22 mouse cellular contexts compared by ENCODE assay signal in genomic region chr2:167365063-167365462, GRCm38 (mm10). TPM values are rescaled to one million over a fixed set of nuclear protein-coding genes. Genes with fewer than 3 reads are reported as not detected.
DNase-seq lines count a peak whose midpoint lies in the region; ATAC-seq and TF ChIP-seq lines count a peak whose summit lies in the region.
"Had no signal": no experiment of that assay in that cellular context is flagged by ENCODE, and none has a peak within 500 bp of the region (broad histone marks: within the 10 kb centered on the region; RNA-seq: fewer than 3 reads in every experiment).

No protein-coding gene starts in this region.

- peak; percentile 45 for TF ChIP-seq CTCF in intestine, postnatal 0 days (IDR thresholded peaks at IDR 0.05; ENCODE audit: low read depth)
- 0 out of 2 replicates have a peak, but pooled peaks have one; percentile 20 for TF ChIP-seq CTCF in lung, postnatal 0 days (IDR thresholded peaks at IDR 0.05)
- peak; percentile 1 for TF ChIP-seq CTCF in ES-Bruce4 (IDR thresholded peaks at IDR 0.05; ENCODE audit: low read depth, low read length)

- no peaks in the 10 kb centered on the region for H3K9me3 ChIP-seq in intestine, postnatal 0 days (ENCODE audit: control insufficient read depth)
- no peaks in the 10 kb centered on the region for H3K9me3 ChIP-seq in intestine, embryonic 15.5 days
- H3K9me3 ChIP-seq in lung, postnatal 0 days (ENCODE audit: low read length) = no peaks in the 10 kb centered on the region
- H3K9me3 ChIP-seq in ES-Bruce4 (replicated peaks; ENCODE audit: control insufficient read depth, insufficient read depth, low read length, poor library complexity, severe bottlenecking) = no peaks in the 10 kb centered on the region
- H3K9me3 ChIP-seq: embryonic facial prominence, embryonic 12.5 days; forebrain, embryonic 13.5 days; hindbrain, embryonic 15.5 days had no signal

- H3K4me2 ChIP-seq in intestine, postnatal 0 days (replicated peaks; ENCODE audit: low read depth) = no peak overlapping the region
- no peak overlapping the region for H3K4me2 ChIP-seq in intestine, embryonic 15.5 days (replicated peaks)
- H3K4me2 ChIP-seq in lung, postnatal 0 days (replicated peaks; ENCODE audit: low read depth, low read length) = no peak overlapping the region
- H3K4me2 ChIP-seq: embryonic facial prominence, embryonic 12.5 days; forebrain, embryonic 13.5 days; hindbrain, embryonic 15.5 days; limb, embryonic 13.5 days; neural tube, embryonic 12.5 days had no signal

- H3K4me1 ChIP-seq in intestine, postnatal 0 days (replicated peaks; ENCODE audit: control insufficient read depth, insufficient read depth, low read length) = no peaks in the 10 kb centered on the region
- no peaks in the 10 kb centered on the region for H3K4me1 ChIP-seq in intestine, embryonic 15.5 days (replicated peaks)
- no peaks in the 10 kb centered on the region for H3K4me1 ChIP-seq in lung, postnatal 0 days (ENCODE audit: insufficient read depth, low read depth, low read length)
- H3K4me1 ChIP-seq in ES-Bruce4 (ENCODE audit: control insufficient read depth, insufficient read depth, low read length) = no peaks in the 10 kb centered on the region
- H3K4me1 ChIP-seq: embryonic facial prominence, embryonic 12.5 days; forebrain, embryonic 13.5 days; hindbrain, embryonic 15.5 days; midbrain, embryonic 10.5 days; neural tube, embryonic 12.5 days had no signal

- no peak overlapping the region for H3K9ac ChIP-seq in intestine, postnatal 0 days (ENCODE audit: low read depth, low read length)
- H3K9ac ChIP-seq in intestine, embryonic 15.5 days = no peak overlapping the region
- H3K9ac ChIP-seq in lung, postnatal 0 days (replicated peaks; ENCODE audit: low read depth) = no peak overlapping the region
- H3K9ac ChIP-seq in ES-Bruce4 (ENCODE audit: low read depth, poor library complexity, severe bottlenecking) = no peak overlapping the region
- H3K9ac ChIP-seq: embryonic facial prominence, embryonic 12.5 days; forebrain, embryonic 13.5 days; hindbrain, embryonic 15.5 days; limb, embryonic 13.5 days; neural tube, embryonic 12.5 days had no signal

- DNase-seq in lung, postnatal 0 days (ENCODE audit: low spot score) = no peak
- no peak for DNase-seq in lung, postnatal 36 days
- DNase-seq in naive thymus-derived CD4-positive, alpha-beta T cell, adult 2 months (ENCODE audit: low read depth) = peak; percentile 37
- DNase-seq in right cerebral cortex, postnatal 14 days = no peak
- DNase-seq: cerebellum, adult 9-11 months; gastrocnemius, postnatal 10 days; heart, adult 2 months; heart, postnatal 4 days; kidney, adult 8-10 months; lung, postnatal 4 days; right cerebral cortex, adult 18-20 months; thymus, adult 18-20 months had no signal

- no peak overlapping the region for H3K4me3 ChIP-seq in intestine, postnatal 0 days (ENCODE audit: low read depth, low read length)
- H3K4me3 ChIP-seq in intestine, embryonic 15.5 days (replicated peaks) = no peak overlapping the region
- no peak overlapping the region for H3K4me3 ChIP-seq in lung, postnatal 0 days (ENCODE audit: low read depth, low read length)
- H3K4me3 ChIP-seq in ES-Bruce4 (ENCODE audit: low read depth, low read length) = no peak overlapping the region
- H3K4me3 ChIP-seq: embryonic facial prominence, embryonic 12.5 days; erythroblast, embryonic 14.5 days; forebrain, embryonic 13.5 days; heart, adult 2 months; hindbrain, embryonic 15.5 days; limb, embryonic 13.5 days; midbrain, embryonic 10.5 days; neural tube, embryonic 12.5 days had no signal

- WGBS in intestine, postnatal 0 days = 100% methylated on average over 2 of the region's 2 CpGs
- WGBS in intestine, embryonic 15.5 days = 100% methylated on average over 2 of the region's 2 CpGs
- WGBS in lung, postnatal 0 days = 92% methylated on average over 2 of the region's 2 CpGs

- no peaks in the 10 kb centered on the region for H3K27me3 ChIP-seq in intestine, postnatal 0 days (replicated peaks; ENCODE audit: control insufficient read depth, insufficient read depth, low read length)
- H3K27me3 ChIP-seq in intestine, embryonic 15.5 days (replicated peaks) = no peaks in the 10 kb centered on the region
- H3K27me3 ChIP-seq in lung, postnatal 0 days (replicated peaks; ENCODE audit: insufficient read depth, low read length) = no peaks in the 10 kb centered on the region
- no peaks in the 10 kb centered on the region for H3K27me3 ChIP-seq in ES-Bruce4 (ENCODE audit: control insufficient read depth, insufficient read depth, low read length, poor library complexity, severe bottlenecking)
- H3K27me3 ChIP-seq: embryonic facial prominence, embryonic 12.5 days; forebrain, embryonic 13.5 days; hindbrain, embryonic 15.5 days; limb, embryonic 13.5 days; neural tube, embryonic 12.5 days had no signal

- H3K36me3 ChIP-seq in intestine, postnatal 0 days (ENCODE audit: control insufficient read depth, insufficient read depth) = no peaks in the 10 kb centered on the region
- no peaks in the 10 kb centered on the region for H3K36me3 ChIP-seq in intestine, embryonic 15.5 days
- H3K36me3 ChIP-seq in lung, postnatal 0 days (ENCODE audit: insufficient read depth, low read length) = no peaks in the 10 kb centered on the region
- H3K36me3 ChIP-seq in ES-Bruce4 (ENCODE audit: control insufficient read depth, insufficient read depth, low read length, poor library complexity, severe bottlenecking) = no peaks in the 10 kb centered on the region
- H3K36me3 ChIP-seq: embryonic facial prominence, embryonic 12.5 days; hindbrain, embryonic 15.5 days; limb, embryonic 13.5 days; midbrain, embryonic 10.5 days; neural tube, embryonic 12.5 days had no signal

- no peak overlapping the region for H3K27ac ChIP-seq in intestine, postnatal 0 days (ENCODE audit: low read depth, low read length)
- no peak overlapping the region for H3K27ac ChIP-seq in intestine, embryonic 15.5 days
- H3K27ac ChIP-seq in lung, postnatal 0 days (ENCODE audit: low read length) = no peak overlapping the region
- no peak overlapping the region for H3K27ac ChIP-seq in ES-Bruce4 (ENCODE audit: insufficient read depth, low read length)
- H3K27ac ChIP-seq: embryonic facial prominence, embryonic 12.5 days; forebrain, embryonic 13.5 days; heart, adult 2 months; hindbrain, embryonic 15.5 days; limb, embryonic 13.5 days; midbrain, embryonic 10.5 days; neural tube, embryonic 12.5 days had no signal

- TF ChIP-seq POLR2A in ES-Bruce4 (IDR thresholded peaks at IDR 0.05; ENCODE audit: insufficient read depth, low read length) = no peak

- TF ChIP-seq EP300 in lung, postnatal 0 days (IDR thresholded peaks at IDR 0.05) = no peak
- no peak for TF ChIP-seq EP300 in ES-Bruce4 (IDR thresholded peaks at IDR 0.05; ENCODE audit: insufficient read depth, low read depth, low read length)

- ATAC-seq in intestine, postnatal 0 days = no peak
- ATAC-seq in intestine, embryonic 15.5 days = no peak
- ATAC-seq in lung, postnatal 0 days = no peak
- ATAC-seq: forebrain, embryonic 13.5 days had no signal

RNA-seq across cellular contexts. Expression of gene B4galt5, which starts 16.1 kb away (rescaled TPM):
- polyA plus RNA-seq in intestine, postnatal 0 days (2015; fragmentation: Nextera tagmentation; extraction: Ambion mirVana) = 22.4 and 26.6 TPM in 2 replicates
- polyA plus RNA-seq in intestine, embryonic 15.5 days (2015; fragmentation: Nextera tagmentation; extraction: Ambion mirVana) = 9.6 and 10.8 TPM in 2 replicates
- 10.3 and 12.2 TPM in 2 replicates for polyA plus RNA-seq in lung, postnatal 0 days (2015; fragmentation: Nextera tagmentation; extraction: Ambion mirVana)
- polyA plus RNA-seq in ES-Bruce4 (2011; ENCODE audit: insufficient read depth, insufficient read length, low read depth, missing spikeins) = 23.9 and 30.5 TPM in 2 replicates

RNA-seq across cellular contexts. Expression of gene Slc9a8, which starts 56.4 kb away (rescaled TPM):
- polyA plus RNA-seq in intestine, postnatal 0 days (2015; fragmentation: Nextera tagmentation; extraction: Ambion mirVana) = 14.9 and 15.7 TPM in 2 replicates
- 19.9 and 21.7 TPM in 2 replicates for polyA plus RNA-seq in intestine, embryonic 15.5 days (2015; fragmentation: Nextera tagmentation; extraction: Ambion mirVana)
- polyA plus RNA-seq in lung, postnatal 0 days (2015; fragmentation: Nextera tagmentation; extraction: Ambion mirVana) = 9.2 and 9.8 TPM in 2 replicates
- polyA plus RNA-seq in ES-Bruce4 (2011; ENCODE audit: insufficient read depth, insufficient read length, low read depth, missing spikeins) = 44.8 and 49.1 TPM in 2 replicates
